Mouse (Mus musculus) neural tube, embryonic 14.5 days (tissue): ENCODE results near the gene Tnfsf15. TPM values are rescaled to one million over a fixed set of nuclear protein-coding genes. Genes with fewer than 3 reads are reported as not detected.

Experiments used
- ATAC-seq: fragments of 200-750 bp; cut with Nextera tagmentation; 2 replicates; pipeline ENCODE4 v1.8.0; 2017; ENCODE audit warnings: low read depth, mild to moderate bottlenecking, moderate TSS enrichment, moderate library complexity
- H3K27ac ChIP-seq: fragments of 300-500 bp; sonication (generic); 2 replicates; pipeline ENCODE4 v1.5.1; 2014; ENCODE audit warnings: low read depth, mild to moderate bottlenecking, control low read depth, low read length, moderate library complexity, mixed read lengths
- H3K27me3 ChIP-seq: fragments of 300-500 bp; sonication (generic); 2 replicates; pipeline ENCODE4 v1.6.1; 2014; ENCODE audit warnings: low read length; ENCODE audit not compliant: control insufficient read depth, insufficient read depth
- H3K36me3 ChIP-seq: fragments of 300-500 bp; sonication (generic); 2 replicates; pipeline ENCODE4 v1.6.1; 2014; ENCODE audit warnings: low read length, mixed read lengths; ENCODE audit not compliant: control insufficient read depth, insufficient read depth
- H3K4me1 ChIP-seq: fragments of 300-500 bp; sonication (generic); 2 replicates; pipeline ENCODE4 v1.6.1; 2014; ENCODE audit warnings: low read length; ENCODE audit not compliant: control insufficient read depth, insufficient read depth
- H3K4me2 ChIP-seq: fragments of 300-500 bp; sonication (generic); 2 replicates; pipeline ENCODE4 v1.6.1; 2014; ENCODE audit warnings: mild to moderate bottlenecking, low read depth, low read length, control low read depth
- H3K4me3 ChIP-seq: fragments of 300-500 bp; sonication (generic); 2 replicates; pipeline ENCODE4 v1.5.1; 2014; ENCODE audit warnings: low read depth, low read length, control low read depth, mixed read lengths
- H3K9ac ChIP-seq: fragments of 300-500 bp; sonication (generic); replicated peaks from 2 replicates; pipeline ENCODE4 v1.6.1; 2014; ENCODE audit warnings: low read depth, mild to moderate bottlenecking, control low read depth, low read length, mixed read lengths
- H3K9me3 ChIP-seq: fragments of 300-500 bp; sonication (generic); 2 replicates; pipeline ENCODE4 v1.6.1; 2016; ENCODE audit warnings: low read length; ENCODE audit not compliant: control insufficient read depth
- WGBS: fragments of 180-500 bp; shearing (Covaris S2); extraction: QIAGEN DNeasy Blood & Tissue Kit; methylation state at CpG from one replicate; pipeline ENCODE4 v1.1.7; 2014; 5-methylcytosine and 5-hydroxymethylcytosine counted together
- polyA plus RNA-seq: library from polyadenylated mRNA; unstranded; fragments of >200 nt; fragmentation: Nextera tagmentation; extraction: Ambion mirVana; gene quantifications from 2 replicates; pipeline ENCODE4 v1.2.1, GENCODE M21; 2014

Gene Tnfsf15
- polyA plus RNA-seq, 1 experiment from 2014 or later: not detected

DNA sequence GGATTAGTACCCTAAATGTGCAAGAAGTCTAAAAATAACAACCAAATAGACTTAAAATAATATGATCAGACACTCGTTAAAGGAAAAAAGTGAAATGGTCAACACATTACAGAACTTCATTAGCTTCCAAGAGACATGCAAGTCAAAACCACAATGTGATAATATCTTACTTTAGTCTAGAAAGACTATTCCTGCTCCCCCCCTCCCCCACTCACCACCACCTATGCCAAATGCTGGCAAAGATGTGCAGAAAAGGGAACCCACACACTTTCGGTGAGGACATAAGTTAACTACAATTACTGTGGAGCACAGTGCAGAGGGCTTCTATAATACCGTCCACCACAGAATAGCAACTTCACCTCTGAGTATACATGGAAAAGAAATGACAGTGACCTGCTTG is 24.2 kb upstream of the Tnfsf15 start:
- Histone ChIP-seq H3K4me2 (no peak overlapping the region), H3K9me3 (no peaks in the 10 kb centered on the region), H3K27ac (no peak overlapping the region), H3K9ac (no peak overlapping the region), H3K36me3 (no peaks in the 10 kb centered on the region), H3K4me1 (no peaks in the 10 kb centered on the region), H3K27me3 (no peaks in the 10 kb centered on the region), H3K4me3 (no peak overlapping the region)
- 94% methylated on average over 3 of the region's 3 CpGs for WGBS
- ATAC-seq: no peak

DNA sequence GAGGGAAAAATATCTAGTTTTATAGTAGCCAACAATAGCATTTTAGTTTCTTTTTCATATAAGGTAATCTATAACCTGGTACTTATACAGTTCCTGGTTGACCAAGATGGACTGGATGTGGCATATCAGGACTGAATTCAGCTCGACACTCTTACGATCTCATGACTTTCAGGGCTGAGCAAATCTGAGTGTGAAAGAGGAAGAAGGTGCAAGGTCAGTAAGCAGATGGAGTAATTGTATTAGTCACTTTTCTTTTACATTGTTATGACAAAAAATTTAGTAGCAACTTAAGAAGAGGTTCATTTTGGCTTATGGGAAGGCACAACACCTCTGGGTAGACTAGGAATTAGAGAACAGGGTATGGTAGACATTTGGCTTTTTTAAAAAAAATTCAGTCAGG is 20.1 kb upstream of the Tnfsf15 start:
- Histone ChIP-seq H3K27me3 (no peaks in the 10 kb centered on the region), H3K4me2 (no peak overlapping the region), H3K27ac (no peak overlapping the region), H3K4me3 (no peak overlapping the region), H3K9me3 (no peaks in the 10 kb centered on the region), H3K9ac (no peak overlapping the region), H3K36me3 (no peaks in the 10 kb centered on the region), H3K4me1 (no peaks in the 10 kb centered on the region)
- 88% methylated on average over 2 of the region's 2 CpGs for WGBS
- ATAC-seq: no peak

GRCm38 (mm10) chr4:63759931-63760330 is 15.0 kb upstream of the Tnfsf15 start:
- WGBS: 85% methylated on average over 3 of the region's 3 CpGs
- H3K4me3 ChIP-seq: no peak overlapping the region
- H3K4me1 ChIP-seq: no peaks in the 10 kb centered on the region
- no peak overlapping the region for H3K9ac ChIP-seq
- H3K9me3 ChIP-seq: no peaks in the 10 kb centered on the region
- no peak overlapping the region for H3K27ac ChIP-seq
- no peaks in the 10 kb centered on the region for H3K36me3 ChIP-seq
- no peak overlapping the region for H3K4me2 ChIP-seq
- no peaks in the 10 kb centered on the region for H3K27me3 ChIP-seq
- no peak for ATAC-seq

DNA sequence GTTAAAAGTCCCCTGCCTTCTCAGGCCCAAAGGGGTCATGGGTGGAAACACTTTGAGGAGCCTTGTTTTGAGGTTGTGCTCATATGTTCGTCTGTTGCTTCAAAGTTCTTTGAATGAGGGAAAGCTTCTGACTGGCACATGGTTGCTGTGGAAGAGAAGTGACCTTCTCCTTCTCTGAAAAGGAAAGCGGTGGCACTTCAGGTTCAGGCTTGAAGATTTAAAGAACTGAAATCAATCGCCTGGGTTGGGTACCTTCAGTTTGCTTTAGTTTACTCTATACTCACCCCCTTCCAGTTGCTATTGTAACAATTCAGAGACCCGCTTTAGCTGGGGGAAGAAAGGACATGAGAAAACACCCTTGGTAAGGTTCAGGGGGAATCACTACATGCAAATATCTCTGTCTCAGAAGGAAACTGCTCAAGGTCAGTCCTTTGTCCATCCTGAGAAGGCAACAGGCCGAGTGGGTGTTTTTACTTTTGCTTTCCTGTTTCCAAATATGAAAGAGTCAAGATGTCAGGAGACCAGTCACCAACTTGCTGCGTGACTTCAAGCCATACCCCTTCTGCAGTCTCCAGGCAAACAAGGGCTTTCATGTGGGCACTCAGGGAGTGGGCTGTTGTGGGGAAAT is 12.7 kb upstream of the Tnfsf15 start:
- Histone ChIP-seq H3K9me3 (no peaks in the 10 kb centered on the region), H3K27me3 (no peaks in the 10 kb centered on the region), H3K36me3 (no peaks in the 10 kb centered on the region), H3K9ac (no peak overlapping the region), H3K4me3 (no peak overlapping the region), H3K4me1 (no peaks in the 10 kb centered on the region), H3K4me2 (no peak overlapping the region), H3K27ac (no peak overlapping the region)
- WGBS: 87% methylated on average over 6 of the region's 6 CpGs
- no peak for ATAC-seq

GRCm38 (mm10) chr4:63756072-63756471 is 11.2 kb upstream of the Tnfsf15 start:
- WGBS: 70% methylated on average over 2 of the region's 2 CpGs
- Histone ChIP-seq H3K9ac (no peak overlapping the region), H3K4me1 (no peaks in the 10 kb centered on the region), H3K4me2 (no peak overlapping the region), H3K27ac (no peak overlapping the region), H3K36me3 (no peaks in the 10 kb centered on the region), H3K4me3 (no peak overlapping the region), H3K27me3 (no peaks in the 10 kb centered on the region), H3K9me3 (no peaks in the 10 kb centered on the region)
- no peak for ATAC-seq

- Histone ChIP-seq H3K9me3 (no peaks in the 10 kb centered on the region), H3K27me3 (no peaks in the 10 kb centered on the region), H3K4me3 (no peak overlapping the region), H3K9ac (no peak overlapping the region), H3K4me2 (no peak overlapping the region), H3K36me3 (no peaks in the 10 kb centered on the region), H3K27ac (no peak overlapping the region), H3K4me1 (no peaks in the 10 kb centered on the region)
- 64% methylated on average over 9 of the region's 9 CpGs for whole genome bisulfite sequencing
- ATAC-seq: no peak
These were observed 9.6 kb upstream of the Tnfsf15 start for GRCm38 (mm10) chr4:63754467-63755020.

DNA sequence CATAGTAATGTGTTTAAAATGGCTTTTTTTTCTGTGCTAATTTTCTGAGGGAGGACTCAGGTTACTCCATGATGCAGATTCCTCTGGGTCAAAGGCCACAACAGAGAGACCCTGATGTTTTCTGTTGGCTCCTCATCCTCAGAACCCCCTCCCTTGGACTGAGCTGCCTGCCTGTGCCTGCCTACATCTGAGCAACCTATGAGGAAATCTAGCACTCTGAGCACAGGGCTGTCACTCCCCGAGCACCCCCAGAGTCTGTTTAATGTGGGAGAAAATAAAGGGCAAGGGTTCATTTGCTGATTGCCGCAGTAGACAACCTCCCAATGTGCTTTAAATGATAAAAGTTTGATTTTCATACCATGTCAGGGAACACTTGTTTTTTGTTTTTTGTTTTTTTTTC is 8.9 kb upstream of the Tnfsf15 start:
- Histone ChIP-seq H3K4me2 (no peak overlapping the region), H3K27me3 (no peaks in the 10 kb centered on the region), H3K9ac (no peak overlapping the region), H3K9me3 (no peaks in the 10 kb centered on the region), H3K4me1 (no peaks in the 10 kb centered on the region), H3K36me3 (no peaks in the 10 kb centered on the region), H3K4me3 (no peak overlapping the region), H3K27ac (no peak overlapping the region)
- no peak for ATAC-seq
- WGBS: 69% methylated on average over 2 of the region's 2 CpGs

DNA sequence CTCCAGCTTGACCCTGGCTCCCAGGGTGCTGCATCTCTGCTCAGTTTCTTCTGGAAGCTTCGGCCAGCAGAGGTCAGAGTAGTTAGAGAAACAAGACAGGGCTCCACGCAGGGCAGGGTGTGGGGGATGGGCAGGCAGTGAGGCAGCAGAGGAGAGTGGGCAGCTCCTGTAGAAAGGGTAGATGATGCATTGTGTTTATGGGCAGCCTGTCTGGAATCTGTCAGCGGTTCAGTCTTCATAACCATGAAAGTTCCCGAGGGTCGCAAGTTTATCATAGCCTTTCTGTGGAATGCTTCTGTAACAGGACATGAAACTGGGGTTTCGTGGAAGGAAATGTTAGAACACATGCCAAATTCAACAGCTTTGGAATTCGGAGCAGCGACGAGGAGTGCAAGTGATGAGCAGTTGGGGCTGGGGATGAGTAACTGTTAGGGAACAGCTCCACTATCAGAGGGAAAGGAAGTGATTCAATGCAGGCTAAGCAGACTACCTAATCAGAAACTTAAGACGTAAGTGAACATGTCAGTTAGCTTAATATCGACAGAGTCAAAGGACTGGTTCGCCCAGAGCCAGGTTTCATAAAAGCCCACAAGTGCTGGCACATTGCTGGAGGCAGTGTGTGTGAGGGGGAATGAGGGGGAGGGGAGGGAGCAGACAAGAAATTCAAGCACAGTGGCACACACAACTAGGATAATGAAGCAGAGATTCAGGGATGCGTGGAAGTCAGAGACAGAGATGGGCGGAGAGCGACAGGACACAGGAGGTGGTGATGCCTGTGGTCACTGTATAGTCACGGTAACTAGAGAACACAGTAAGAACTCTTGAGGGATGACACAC is 8.0 kb upstream of the Tnfsf15 start:
- 74% methylated on average over 16 of the region's 16 CpGs for WGBS
- no peak overlapping the region for H3K4me2 ChIP-seq
- ATAC-seq: no peak
- H3K9me3 ChIP-seq: no peaks in the 10 kb centered on the region
- no peaks in the 10 kb centered on the region for H3K36me3 ChIP-seq
- no peaks in the 10 kb centered on the region for H3K27me3 ChIP-seq
- H3K27ac ChIP-seq: no peak overlapping the region
- H3K4me1 ChIP-seq: no peaks in the 10 kb centered on the region
- no peak overlapping the region for H3K9ac ChIP-seq
- H3K4me3 ChIP-seq: no peak overlapping the region

DNA sequence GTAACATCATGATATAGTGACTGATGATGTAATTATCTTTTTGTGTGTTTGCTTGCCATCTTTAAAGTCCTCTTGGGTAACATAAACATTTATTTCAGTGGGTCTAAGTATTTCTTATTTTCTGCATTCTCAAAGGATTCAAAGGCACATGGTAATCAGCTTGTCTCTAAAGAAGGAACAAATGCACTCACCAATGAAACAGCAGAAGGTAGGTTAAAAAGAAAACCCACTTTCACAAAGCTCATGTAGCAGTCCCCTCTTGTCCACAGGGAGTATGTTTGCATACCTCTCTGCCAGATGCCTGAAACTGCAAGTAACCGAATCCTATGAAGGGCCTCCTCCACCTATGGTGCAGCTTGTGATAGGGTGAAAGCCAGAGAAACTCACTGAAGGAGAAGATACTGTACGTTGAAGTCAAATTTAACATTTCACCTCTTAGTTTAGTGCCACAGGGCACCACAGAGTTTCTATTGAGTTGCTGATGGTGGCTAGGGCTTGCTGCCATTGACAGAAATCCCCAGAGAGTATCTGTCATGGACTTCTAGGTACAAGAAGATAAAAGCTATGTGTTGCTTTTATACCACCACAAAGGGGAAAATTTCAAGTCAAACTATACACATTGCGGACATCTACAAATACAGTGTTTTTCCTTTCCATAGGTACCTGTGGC is 3.3 kb upstream of the Tnfsf15 start:
- no peak overlapping the region for H3K4me3 ChIP-seq
- no peaks in the 10 kb centered on the region for H3K36me3 ChIP-seq
- no peaks in the 10 kb centered on the region for H3K27me3 ChIP-seq
- H3K27ac ChIP-seq: no peak overlapping the region
- ATAC-seq: no peak
- H3K9me3 ChIP-seq: no peaks in the 10 kb centered on the region
- WGBS: 73% methylated on average over 3 of the region's 3 CpGs
- H3K4me2 ChIP-seq: no peak overlapping the region
- H3K9ac ChIP-seq: no peak overlapping the region
- H3K4me1 ChIP-seq: no peaks in the 10 kb centered on the region
